Comparison of ENCODE assay signal across 9 mouse cellular contexts in the genomic region with DNA sequence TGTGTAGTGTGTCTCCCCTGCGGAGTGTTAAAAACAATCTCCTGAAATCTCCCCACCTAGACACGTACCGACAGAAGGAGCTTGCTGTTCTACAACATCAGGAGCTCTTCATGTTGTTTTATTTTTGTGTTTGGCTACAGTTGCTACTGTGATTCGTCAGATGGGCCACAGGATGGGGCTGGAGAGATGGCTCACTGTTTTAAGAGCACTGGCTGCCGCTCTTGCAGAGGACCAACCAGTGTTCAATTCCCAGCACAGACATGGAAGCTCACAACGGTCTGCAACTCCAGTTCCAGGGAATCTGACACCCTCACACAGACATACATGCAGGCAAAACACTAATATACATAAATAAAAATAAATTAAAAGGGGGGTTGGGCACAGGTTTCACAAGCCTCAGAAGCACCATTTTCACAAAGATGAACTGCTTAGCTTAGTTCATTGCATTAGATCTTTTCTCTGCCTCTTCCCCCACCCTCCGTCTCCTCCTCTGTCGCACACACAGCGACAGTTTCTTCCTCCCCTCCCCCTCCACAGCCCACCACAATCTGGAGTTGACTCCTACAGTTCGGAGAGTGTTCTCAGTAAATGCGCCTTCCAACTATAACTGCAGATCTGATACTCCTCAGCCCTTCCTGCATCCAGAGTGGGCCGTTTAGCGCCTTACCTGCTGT. TPM values are rescaled to one million over a fixed set of nuclear protein-coding genes. Genes with fewer than 3 reads are reported as not detected.
DNase-seq lines count a peak whose midpoint lies in the region; ATAC-seq and TF ChIP-seq lines count a peak whose summit lies in the region.
"Had no signal": no experiment of that assay in that cellular context is flagged by ENCODE, and none has a peak within 500 bp of the region (broad histone marks: within the 10 kb centered on the region; RNA-seq: fewer than 3 reads in every experiment).

No protein-coding gene starts in this region.

- no peak for TF ChIP-seq POLR2A in spleen, adult 2 months (IDR thresholded peaks at IDR 0.05; ENCODE audit: low read depth, low read length)

- no peaks in the 10 kb centered on the region for H3K27me3 ChIP-seq in spleen, adult 2 months (ENCODE audit: control insufficient read depth, insufficient read depth, low read length)
- H3K27me3 ChIP-seq in liver, embryonic 13.5 days: peaks cover 33% of the 10 kb centered on the region
- H3K27me3 ChIP-seq in stomach, embryonic 16.5 days (ENCODE audit: control insufficient read depth, insufficient read depth, low read length): no peaks in the 10 kb centered on the region

- no peaks in the 10 kb centered on the region for H3K36me3 ChIP-seq in spleen, adult 2 months (ENCODE audit: control insufficient read depth, insufficient read depth, low read length)
- peaks cover 4% of the 10 kb centered on the region; the same call in 1 of the 2 replicates for H3K36me3 ChIP-seq in liver, embryonic 13.5 days
- 0 out of 2 replicates have a peak, but pooled peaks cover 4% of the 10 kb centered on the region for H3K36me3 ChIP-seq in stomach, embryonic 16.5 days (ENCODE audit: control insufficient read depth, insufficient read depth, low read length)

- TF ChIP-seq CTCF in spleen, adult 2 months (IDR thresholded peaks at IDR 0.05; ENCODE audit: extremely low read depth, insufficient read depth, insufficient read length, insufficient replicate concordance): peak; percentile 4; the same call in 1 of the 2 replicates

- peaks cover 41% of the 10 kb centered on the region; the same call in 1 of the 2 replicates for H3K4me1 ChIP-seq in spleen, adult 2 months (ENCODE audit: control insufficient read depth, insufficient read depth, insufficient read length)
- peaks cover 57% of the 10 kb centered on the region for H3K4me1 ChIP-seq in liver, embryonic 13.5 days (replicated peaks)
- peaks cover 27% of the 10 kb centered on the region for H3K4me1 ChIP-seq in stomach, embryonic 16.5 days (ENCODE audit: control insufficient read depth, insufficient read depth, low read length)

- H3K4me2 ChIP-seq in liver, embryonic 13.5 days: 0 out of 2 replicates have a peak overlapping the region, but pooled peaks have one; percentile 6
- H3K4me2 ChIP-seq in stomach, embryonic 16.5 days (ENCODE audit: low read depth, low read length): peak overlapping the region; percentile 6; the same call in 1 of the 2 replicates

- peak; percentile 46; the same call in 1 of the 2 replicates for ATAC-seq in frontal cortex, adult (ENCODE audit: low TSS enrichment)
- ATAC-seq in liver, embryonic 13.5 days (ENCODE audit: low read depth): no peak
- ATAC-seq in stomach, embryonic 16.5 days (ENCODE audit: insufficient read depth, low FRiP score): no peak

- peak overlapping the region; percentile 65 for H3K27ac ChIP-seq in spleen, adult 2 months (ENCODE audit: insufficient read depth, low read length)
- no peak overlapping the region for H3K27ac ChIP-seq in liver, embryonic 13.5 days
- H3K27ac ChIP-seq in stomach, embryonic 16.5 days (ENCODE audit: low read length): no peak overlapping the region

- peak overlapping the region; percentile 54 for H3K4me3 ChIP-seq in spleen, adult 2 months (ENCODE audit: extremely low read depth, insufficient read depth, insufficient read length)
- H3K4me3 ChIP-seq in liver, embryonic 13.5 days (replicated peaks): no peak overlapping the region
- H3K4me3 ChIP-seq in stomach, embryonic 16.5 days (replicated peaks; ENCODE audit: low read length): no peak overlapping the region

- peak overlapping the region; percentile 13; the same call in 1 of the 2 replicates for H3K9ac ChIP-seq in liver, embryonic 13.5 days
- H3K9ac ChIP-seq in stomach, embryonic 16.5 days (ENCODE audit: low read length): peak overlapping the region; percentile 19

- WGBS in spleen, adult 2 months: 53% methylated on average over 13 of the region's 13 CpGs
- 30% methylated on average over 13 of the region's 13 CpGs for WGBS in liver, embryonic 13.5 days (ENCODE audit: insufficient replicate concordance)
- WGBS in stomach, embryonic 16.5 days: 30% methylated on average over 13 of the region's 13 CpGs

- no peak for DNase-seq in frontal cortex, postnatal 25 days (ENCODE audit: low spot score in 2 of 2)
- DNase-seq in spleen, adult 2 months (ENCODE audit: low read depth in 1 of 2, low spot score in 2 of 2): no peak
- no peak for DNase-seq in spleen, adult 18-20 months
- DNase-seq in liver, embryonic 13.5 days: no peak
- no peak for DNase-seq in adrenal gland, adult 8-10 months
- no peak for DNase-seq in layer of hippocampus, adult 9-10 months (ENCODE audit: low spot score)

- H3K9me3 ChIP-seq in liver, embryonic 13.5 days (replicated peaks): no peaks in the 10 kb centered on the region
- H3K9me3 ChIP-seq in stomach, embryonic 16.5 days (replicated peaks; ENCODE audit: control insufficient read depth, low read length): no peaks in the 10 kb centered on the region

RNA-seq across cellular contexts. Expression of gene Brd2, which starts 6.0 kb away (rescaled TPM):
- 97.9 and 112 TPM in 2 replicates for polyA plus RNA-seq in spleen, adult 2 months (2012; rRNA removed)
- polyA plus RNA-seq in liver, embryonic 13.5 days (2015; fragmentation: Nextera tagmentation; extraction: Ambion mirVana): 42.0 and 53.3 TPM in 2 replicates
- polyA plus RNA-seq in stomach, embryonic 16.5 days (2015; fragmentation: Nextera tagmentation; extraction: Ambion mirVana): 71.9 and 74.7 TPM in 2 replicates
- 100 to 1,000 TPM; 185 to 240 (median 215) TPM for total RNA-seq in adrenal gland, adult 8-10 months (2022)

RNA-seq across cellular contexts. Expression of gene H2-DMa, which starts 9.1 kb away (rescaled TPM):
- polyA plus RNA-seq in spleen, adult 2 months (2012; rRNA removed): 302 and 363 TPM in 2 replicates
- polyA plus RNA-seq in liver, embryonic 13.5 days (2015; fragmentation: Nextera tagmentation; extraction: Ambion mirVana): 4.4 and 5.2 TPM in 2 replicates
- polyA plus RNA-seq in stomach, embryonic 16.5 days (2015; fragmentation: Nextera tagmentation; extraction: Ambion mirVana): 10.8 and 11.6 TPM in 2 replicates
- total RNA-seq in adrenal gland, adult 8-10 months (2022): 10 to 100 TPM; 12.2 to 24.6 (median 21.1) TPM

RNA-seq across cellular contexts. Expression of gene H2-DMb2, which starts 14.7 kb away (rescaled TPM):
- polyA plus RNA-seq in spleen, adult 2 months (2012; rRNA removed): 456 and 587 TPM in 2 replicates
- 0.31 and 0.36 TPM in 2 replicates for polyA plus RNA-seq in liver, embryonic 13.5 days (2015; fragmentation: Nextera tagmentation; extraction: Ambion mirVana)
- polyA plus RNA-seq in stomach, embryonic 16.5 days (2015; fragmentation: Nextera tagmentation; extraction: Ambion mirVana): 0.70 and 0.82 TPM in 2 replicates
- 1 to 10 TPM; 2.0 to 4.5 (median 4.0) TPM for total RNA-seq in adrenal gland, adult 8-10 months (2022)
- polyA plus RNA-seq: C2C12 had no signal

RNA-seq across cellular contexts. Expression of gene H2-DMb1, which starts 24.5 kb away (rescaled TPM):
- 322 and 426 TPM in 2 replicates for polyA plus RNA-seq in spleen, adult 2 months (2012; rRNA removed)
- polyA plus RNA-seq in liver, embryonic 13.5 days (2015; fragmentation: Nextera tagmentation; extraction: Ambion mirVana): 0.54 and 0.62 TPM in 2 replicates
- polyA plus RNA-seq in stomach, embryonic 16.5 days (2015; fragmentation: Nextera tagmentation; extraction: Ambion mirVana): 2.0 and 2.9 TPM in 2 replicates
- total RNA-seq in adrenal gland, adult 8-10 months (2022): 10 to 100 TPM in 2 of 4 experiments, 1 to 10 TPM in 2; 5.2 to 11.5 (median 10.5) TPM
- polyA plus RNA-seq: C2C12 had no signal

RNA-seq across cellular contexts. Expression of gene H2-Oa, which starts 36.3 kb away (rescaled TPM):
- polyA plus RNA-seq in spleen, adult 2 months (2012; rRNA removed): 228 and 326 TPM in 2 replicates
- polyA plus RNA-seq in liver, embryonic 13.5 days (2015; fragmentation: Nextera tagmentation; extraction: Ambion mirVana): 0.39 and 0.41 TPM in 2 replicates
- polyA plus RNA-seq in stomach, embryonic 16.5 days (2015; fragmentation: Nextera tagmentation; extraction: Ambion mirVana): 0.61 and 0.64 TPM in 2 replicates
- total RNA-seq in adrenal gland, adult 8-10 months (2022): 1 to 10 TPM in 1 of 4 experiments, under 1 TPM in 3; 0.24 to 1.1 (median 0.64) TPM
- polyA plus RNA-seq: C2C12 had no signal

Comparison
In these comparisons a context has a peak if more than half of its experiments do, and no peak if none do; other contexts are left out.
1. RNA of gene H2-DMa, which starts 9.1 kb away (polyA plus RNA-seq): 302 to 363 TPM in spleen, adult 2 months; 10.8 to 11.6 TPM in stomach, embryonic 16.5 days and 4.4 to 5.2 TPM in liver, embryonic 13.5 days; every median in the first group is over 10 times any median in the second.
2. RNA of gene H2-DMb2, which starts 14.7 kb away (polyA plus RNA-seq): 456 to 587 TPM in spleen, adult 2 months; 0.70 to 0.82 TPM in stomach, embryonic 16.5 days and 0.31 to 0.36 TPM in liver, embryonic 13.5 days; every median in the first group is over 100 times any median in the second.